ENCODE assay signal across 22 mouse cellular contexts in the genomic region with DNA sequence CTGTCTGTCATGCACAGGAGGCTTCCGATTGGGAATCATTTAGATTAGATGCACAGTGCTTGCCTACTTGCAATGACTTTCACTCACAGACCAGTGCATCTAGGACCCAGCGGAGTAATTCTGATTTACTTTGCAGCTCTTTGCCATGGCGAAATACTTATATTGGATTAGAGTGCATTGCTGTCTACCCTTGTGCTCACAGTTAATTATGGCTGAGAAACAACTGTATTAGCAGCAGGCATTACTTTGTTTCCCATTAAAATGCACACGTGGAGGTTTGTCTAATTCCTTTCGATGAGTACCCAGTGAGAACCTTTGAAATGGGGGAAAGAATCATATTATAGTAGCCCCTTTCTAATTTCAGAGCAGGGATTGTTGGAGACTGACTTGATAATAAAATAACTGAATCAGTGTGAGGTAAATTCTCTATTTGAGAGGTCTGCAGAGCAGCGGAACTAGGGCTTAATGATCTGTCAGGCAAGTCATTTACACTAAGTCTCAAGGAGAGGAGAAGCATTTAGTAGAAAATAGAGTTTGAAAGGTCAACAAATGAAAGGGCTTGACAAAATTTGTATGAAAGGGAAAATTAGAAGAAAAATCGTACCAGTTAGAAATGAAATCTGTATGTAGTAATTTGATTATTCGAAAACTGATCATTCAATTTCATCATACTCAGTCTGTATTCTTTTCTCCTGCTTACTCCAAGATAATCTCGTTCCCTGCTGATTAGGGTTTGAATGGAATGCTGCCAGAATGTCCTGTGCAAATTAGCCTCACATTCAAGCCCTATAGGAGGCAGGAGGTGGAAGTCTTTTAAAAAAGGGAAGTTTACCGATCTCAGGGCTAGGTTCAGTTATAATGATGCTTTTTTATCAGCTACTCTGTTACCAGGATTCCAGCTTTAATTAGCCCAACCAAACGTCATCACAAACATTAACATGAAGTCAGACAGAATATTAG.
DNase-seq lines count a peak whose midpoint lies in the region; ATAC-seq and TF ChIP-seq lines count a peak whose summit lies in the region.
"Had no signal": no experiment of that assay in that cellular context is flagged by ENCODE, and none has a peak within 500 bp of the region (broad histone marks: within the 10 kb centered on the region; RNA-seq: fewer than 3 reads in every experiment).

No protein-coding gene starts in this region.

- H3K27me3 ChIP-seq in embryonic facial prominence, embryonic 11.5 days (ENCODE audit: control insufficient read depth, insufficient read depth, low read length), result no peaks in the 10 kb centered on the region
- no peaks in the 10 kb centered on the region for H3K27me3 ChIP-seq in embryonic facial prominence, embryonic 10.5 days (replicated peaks; ENCODE audit: low read depth, poor library complexity, severe bottlenecking)
- H3K27me3 ChIP-seq in forebrain, embryonic 15.5 days, result no peaks in the 10 kb centered on the region
- H3K27me3 ChIP-seq in midbrain, embryonic 14.5 days (ENCODE audit: control insufficient read depth, insufficient read depth, low read length), result no peaks in the 10 kb centered on the region
- no peaks in the 10 kb centered on the region for H3K27me3 ChIP-seq in limb, embryonic 10.5 days (ENCODE audit: low read depth, poor library complexity, severe bottlenecking)
- H3K27me3 ChIP-seq: neural tube, embryonic 13.5 days had no signal

- no peaks in the 10 kb centered on the region for H3K36me3 ChIP-seq in embryonic facial prominence, embryonic 11.5 days (replicated peaks; ENCODE audit: control insufficient read depth, insufficient read depth, low read depth, low read length)
- H3K36me3 ChIP-seq in embryonic facial prominence, embryonic 10.5 days (replicated peaks), result no peaks in the 10 kb centered on the region
- no peaks in the 10 kb centered on the region for H3K36me3 ChIP-seq in forebrain, embryonic 15.5 days
- H3K36me3 ChIP-seq in midbrain, embryonic 14.5 days (ENCODE audit: control insufficient read depth, insufficient read depth, low read length), result no peaks in the 10 kb centered on the region
- H3K36me3 ChIP-seq in limb, embryonic 10.5 days, result no peaks in the 10 kb centered on the region
- H3K36me3 ChIP-seq: G1E; neural tube, embryonic 13.5 days had no signal

- 32% methylated on average over 11 of the region's 11 CpGs for WGBS in embryonic facial prominence, embryonic 11.5 days
- 33% methylated on average over 11 of the region's 11 CpGs for WGBS in embryonic facial prominence, embryonic 10.5 days
- WGBS in forebrain, embryonic 15.5 days, result 4% methylated on average over 11 of the region's 11 CpGs
- 15% methylated on average over 11 of the region's 11 CpGs for WGBS in midbrain, embryonic 14.5 days
- WGBS in limb, embryonic 10.5 days, result 48% methylated on average over 11 of the region's 11 CpGs

- DNase-seq in embryonic facial prominence, embryonic 11.5 days (ENCODE audit: low spot score), result peak; percentile 1
- no peak for DNase-seq in embryonic facial prominence, embryonic 10.5 days (ENCODE audit: low spot score)
- DNase-seq in brain, embryonic 14.5 days (ENCODE audit: low read depth), result peak; percentile 85
- DNase-seq in midbrain, embryonic 14.5 days, result peak; percentile 46
- DNase-seq in ovary, postnatal 36 days (ENCODE audit: low spot score), result no peak
- DNase-seq in limb, embryonic 10.5 days (ENCODE audit: low spot score), result no peak
- DNase-seq in spleen, adult 12 weeks (ENCODE audit: low spot score), result no peak
- DNase-seq: adrenal gland, adult 2 months; gastrocnemius, adult 2 months; heart, adult 11 months; heart, postnatal 4 days; kidney, adult 11 months; lung, embryonic 14.5 days; lung, postnatal 4 days; right cerebral cortex, adult 18-20 months; thymus, adult 18-20 months had no signal

- no peaks in the 10 kb centered on the region for H3K4me1 ChIP-seq in embryonic facial prominence, embryonic 11.5 days (ENCODE audit: control insufficient read depth, insufficient read depth, low read length)
- H3K4me1 ChIP-seq in embryonic facial prominence, embryonic 10.5 days, result no peaks in the 10 kb centered on the region
- peaks cover 6% of the 10 kb centered on the region for H3K4me1 ChIP-seq in forebrain, embryonic 15.5 days
- no peaks in the 10 kb centered on the region for H3K4me1 ChIP-seq in midbrain, embryonic 14.5 days (ENCODE audit: control insufficient read depth, insufficient read depth, low read length)
- H3K4me1 ChIP-seq in limb, embryonic 10.5 days, result no peaks in the 10 kb centered on the region; the same call in 1 of the 2 replicates
- H3K4me1 ChIP-seq: neural tube, embryonic 13.5 days had no signal

- H3K27ac ChIP-seq in embryonic facial prominence, embryonic 11.5 days (replicated peaks; ENCODE audit: low read depth, low read length), result no peak overlapping the region
- H3K27ac ChIP-seq in embryonic facial prominence, embryonic 10.5 days (replicated peaks), result no peak overlapping the region
- no peak overlapping the region for H3K27ac ChIP-seq in forebrain, embryonic 15.5 days (replicated peaks)
- no peak overlapping the region for H3K27ac ChIP-seq in midbrain, embryonic 14.5 days (replicated peaks; ENCODE audit: low read depth, low read length)
- H3K27ac ChIP-seq in limb, embryonic 10.5 days, result no peak overlapping the region
- H3K27ac ChIP-seq: gastrocnemius, adult 2 months; kidney, postnatal 0 days; neural tube, embryonic 13.5 days had no signal

- H3K4me3 ChIP-seq in embryonic facial prominence, embryonic 11.5 days (ENCODE audit: low read depth, low read length), result no peak overlapping the region
- H3K4me3 ChIP-seq in embryonic facial prominence, embryonic 10.5 days, result no peak overlapping the region
- no peak overlapping the region for H3K4me3 ChIP-seq in forebrain, embryonic 15.5 days
- H3K4me3 ChIP-seq in midbrain, embryonic 14.5 days (replicated peaks; ENCODE audit: low read depth, low read length), result no peak overlapping the region
- H3K4me3 ChIP-seq in limb, embryonic 10.5 days, result no peak overlapping the region
- H3K4me3 ChIP-seq: gastrocnemius, adult 2 months; neural tube, embryonic 13.5 days had no signal

- ATAC-seq in embryonic facial prominence, embryonic 11.5 days (replicated peaks; ENCODE audit: insufficient number of reproducible peaks, low FRiP score, low TSS enrichment, low read depth), result no peak
- peak; percentile 64 for ATAC-seq in forebrain, embryonic 15.5 days (replicated peaks)
- peak; percentile 63; the same call in 1 of the 2 replicates for ATAC-seq in midbrain, embryonic 14.5 days (ENCODE audit: low FRiP score, low TSS enrichment)
- ATAC-seq: CD4-positive, CD25-positive, alpha-beta regulatory T cell, adult 4 months had no signal

- no peak for TF ChIP-seq CTCF in brain, embryonic 14.5 days (IDR thresholded peaks at IDR 0.05; ENCODE audit: borderline replicate concordance, extremely low read depth, insufficient read depth, insufficient read length)

- no peak overlapping the region for H3K9ac ChIP-seq in embryonic facial prominence, embryonic 11.5 days (replicated peaks; ENCODE audit: low read length)
- no peak overlapping the region for H3K9ac ChIP-seq in forebrain, embryonic 15.5 days (replicated peaks)
- no peak overlapping the region for H3K9ac ChIP-seq in midbrain, embryonic 14.5 days (replicated peaks; ENCODE audit: low read length)
- H3K9ac ChIP-seq: lung, embryonic 14.5 days; neural tube, embryonic 13.5 days had no signal

- no peak for TF ChIP-seq POLR2A in brain, embryonic 14.5 days (IDR thresholded peaks at IDR 0.05; ENCODE audit: borderline replicate concordance, extremely low read depth, insufficient read depth, insufficient read length, poor library complexity, severe bottlenecking)

- no peaks in the 10 kb centered on the region for H3K9me3 ChIP-seq in embryonic facial prominence, embryonic 11.5 days (replicated peaks; ENCODE audit: control insufficient read depth, low read length)
- no peaks in the 10 kb centered on the region for H3K9me3 ChIP-seq in embryonic facial prominence, embryonic 10.5 days
- no peaks in the 10 kb centered on the region for H3K9me3 ChIP-seq in forebrain, embryonic 15.5 days
- no peaks in the 10 kb centered on the region for H3K9me3 ChIP-seq in midbrain, embryonic 14.5 days (ENCODE audit: control insufficient read depth, low read length)
- no peaks in the 10 kb centered on the region for H3K9me3 ChIP-seq in limb, embryonic 10.5 days (replicated peaks)
- H3K9me3 ChIP-seq: G1E; neural tube, embryonic 13.5 days had no signal

- no peak overlapping the region for H3K4me2 ChIP-seq in embryonic facial prominence, embryonic 11.5 days (ENCODE audit: low read depth, low read length)
- H3K4me2 ChIP-seq in forebrain, embryonic 15.5 days (replicated peaks), result peak overlapping the region; percentile 17
- peak overlapping the region; percentile 26 for H3K4me2 ChIP-seq in midbrain, embryonic 14.5 days (ENCODE audit: low read length)
- H3K4me2 ChIP-seq: liver, embryonic 11.5 days; lung, embryonic 14.5 days; neural tube, embryonic 13.5 days had no signal

Comparison
In these comparisons a context has a peak if more than half of its experiments do, and no peak if none do; other contexts are left out.
1. DNase-seq: peak in embryonic facial prominence, embryonic 11.5 days (single experiment), brain, embryonic 14.5 days (single experiment) and midbrain, embryonic 14.5 days (single experiment); none in embryonic facial prominence, embryonic 10.5 days (single experiment), ovary, postnatal 36 days (single experiment), limb, embryonic 10.5 days (single experiment) and spleen, adult 12 weeks (single experiment).